Mouse (Mus musculus) common myeloid progenitor, adult 5-6 weeks (primary cell): Measurements from ENCODE around the gene Boc. TPM values are rescaled to one million over a fixed set of nuclear protein-coding genes. Genes with fewer than 3 reads are reported as not detected.
"Not testable (repeated sequence)": the region's sequence is repeated elsewhere in the genome, so short reads cannot be mapped to it uniquely, and the experiment has no call there.

Experiments
- ATAC-seq: replicated peaks from 2 replicates; pipeline ENCODE4 v1.8.0; 2016; ENCODE audit warnings: low read depth, mild to moderate bottlenecking, moderate TSS enrichment, inconsistent platforms; ENCODE audit not compliant: poor library complexity, severe bottlenecking
- total RNA-seq: library from RNA; stranded (forward); fragments of 200-1000, 187-1606 nt; gene quantifications from 2 replicates; pipeline ENCODE4 v1.2.3, GENCODE M21; 2017

Gene Boc
- total RNA-seq, 1 experiment from 2014 or later, result not detected

DNA sequence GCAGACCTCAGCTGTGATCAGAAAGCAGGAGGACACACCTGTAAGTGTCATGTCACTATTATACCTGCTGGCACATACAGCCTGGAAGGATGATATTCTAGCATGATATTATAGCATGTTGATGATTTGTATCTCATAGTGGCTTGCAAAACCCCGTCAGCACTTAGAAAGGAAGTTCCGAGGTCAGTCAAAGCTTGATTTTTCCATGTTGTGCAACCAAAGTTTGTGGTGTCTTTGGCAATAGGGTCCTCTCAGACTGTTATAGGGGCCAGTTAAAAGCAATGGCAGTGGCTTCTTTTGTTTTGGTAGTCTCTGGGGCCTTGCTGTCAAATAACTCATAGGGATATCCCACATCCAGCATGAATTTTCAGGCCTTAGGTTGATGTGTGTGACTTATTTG, 100.8 kb downstream of the Boc start:
- peak; percentile 86 for ATAC-seq

DNA sequence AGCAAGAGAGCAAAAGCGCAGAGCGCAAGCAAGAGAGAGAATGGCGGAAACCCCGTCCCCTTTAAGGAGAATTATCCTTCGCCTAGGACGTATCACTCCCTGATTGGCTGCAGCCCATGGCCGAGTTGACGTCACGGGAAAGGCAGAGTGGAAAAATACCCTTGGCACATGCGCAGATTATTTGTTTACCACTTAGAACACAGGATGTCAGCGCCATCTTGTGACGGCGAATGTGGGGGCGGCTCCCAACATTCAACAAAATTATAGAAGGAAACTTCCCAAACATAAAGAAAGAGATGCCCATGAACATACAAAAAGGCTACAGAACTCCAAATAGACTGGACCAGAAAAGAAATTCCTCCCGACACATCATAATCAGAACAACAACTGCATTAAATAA, 116.8 kb downstream of the Boc start:
- ATAC-seq, result not testable (repeated sequence)

DNA sequence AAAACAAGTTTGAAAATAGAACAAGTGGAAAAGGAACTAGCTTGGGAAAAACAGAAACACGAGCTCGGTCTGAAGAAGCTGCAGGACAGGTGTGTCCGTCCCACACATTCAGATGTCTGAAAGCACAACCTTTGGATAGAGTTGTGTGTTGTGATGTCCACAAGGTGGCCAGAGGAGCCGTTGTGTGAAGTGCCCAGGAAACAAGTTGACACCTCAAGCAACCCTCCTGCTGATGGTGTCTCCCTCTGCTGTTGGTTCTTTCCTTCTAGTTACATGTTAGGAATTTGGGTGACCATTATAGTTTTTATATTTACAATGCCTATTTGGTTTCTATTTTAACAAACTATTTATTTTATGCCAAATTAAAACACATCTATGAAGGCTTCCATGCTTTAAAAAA, 123.2 kb downstream of the Boc start:
- no peak for ATAC-seq

Other genes with a start within 250 kb of the Boc start
- gene Sidt1, start 225.7 kb downstream of the Boc start, total RNA-seq, result not detected in 2 replicates
- 28.3 and 45.9 TPM in 2 replicates for gene Spice1, start 211.8 kb downstream of the Boc start, total RNA-seq
- not detected in 2 replicates for gene Cfap44, start 164.1 kb downstream of the Boc start, total RNA-seq
- gene Nepro, start 165.4 kb upstream of the Boc start, total RNA-seq, result 22.7 and 25.1 TPM in 2 replicates
- 9.7 and 18.3 TPM in 2 replicates for gene Gtpbp8, start 187.5 kb upstream of the Boc start, total RNA-seq
- gene Cd200r1, start 206.8 kb upstream of the Boc start, total RNA-seq, result 4.3 and 5.8 TPM in 2 replicates